Mouse (Mus musculus) limb, embryonic 14.5 days (tissue): ENCODE results near the gene Elovl1. TPM values are rescaled to one million over a fixed set of nuclear protein-coding genes. Genes with fewer than 3 reads are reported as not detected.
A peak's percentile ranks its signal among the peaks of the same experiment; 100 is the strongest.

Experiments
- ATAC-seq: fragments of 200-750 bp; cut with Nextera tagmentation; 2 replicates; pipeline ENCODE4 v1.8.0; 2017; ENCODE audit warnings: low read depth, moderate number of reproducible peaks, moderate TSS enrichment; ENCODE audit not compliant: low FRiP score
- DNase-seq: peaks from one replicate; pipeline ENCODE4 v3.0.0-alpha.2; 2015; ENCODE audit warnings: low spot score
- H3K27ac ChIP-seq: fragments of 300-500 bp; sonication (generic); replicated peaks from 2 replicates; pipeline ENCODE4 v1.5.1; 2014; ENCODE audit warnings: low read depth, mild to moderate bottlenecking, low read length, moderate library complexity, mixed read lengths
- H3K27me3 ChIP-seq: fragments of 300-500 bp; sonication (generic); 2 replicates; pipeline ENCODE4 v1.6.1; 2014; ENCODE audit warnings: low read length, mixed read lengths; ENCODE audit not compliant: control insufficient read depth, insufficient read depth
- H3K36me3 ChIP-seq: fragments of 300-500 bp; sonication (generic); 2 replicates; pipeline ENCODE4 v1.6.1; 2014; ENCODE audit warnings: mild to moderate bottlenecking, low read length, moderate library complexity, mixed read lengths; ENCODE audit not compliant: control insufficient read depth, insufficient read depth
- H3K4me1 ChIP-seq: fragments of 300-500 bp; sonication (generic); 2 replicates; pipeline ENCODE4 v1.6.1; 2014; ENCODE audit warnings: antibody characterized with exemption, low read length, mixed read lengths; ENCODE audit not compliant: control insufficient read depth, insufficient read depth
- H3K4me2 ChIP-seq: fragments of 300-500 bp; sonication (generic); replicated peaks from 2 replicates; pipeline ENCODE4 v1.6.1; 2014; ENCODE audit warnings: low read depth, mild to moderate bottlenecking, low read length, moderate library complexity; ENCODE audit not compliant: severe bottlenecking
- H3K4me3 ChIP-seq: fragments of 300-500 bp; sonication (generic); replicated peaks from 2 replicates; pipeline ENCODE4 v1.5.1; 2014; ENCODE audit warnings: low read length
- H3K9ac ChIP-seq: fragments of 300-500 bp; sonication (generic); 2 replicates; pipeline ENCODE4 v1.6.1; 2014; ENCODE audit warnings: mild to moderate bottlenecking, low read depth, low read length, moderate library complexity; ENCODE audit not compliant: severe bottlenecking
- H3K9me3 ChIP-seq: fragments of 300-500 bp; sonication (generic); 2 replicates; pipeline ENCODE4 v1.6.1; 2016; ENCODE audit warnings: low read length; ENCODE audit not compliant: control insufficient read depth
- POLR2A ChIP-seq: fragments of 200-500 bp; IDR thresholded peaks from 2 replicates; pipeline ENCODE4 v1.8.0; 2012; ENCODE audit warnings: inconsistent platforms, mild to moderate bottlenecking, moderate library complexity, borderline replicate concordance; ENCODE audit not compliant: insufficient read depth, insufficient read length; ENCODE audit errors: extremely low read depth
- WGBS: fragments of 180-500 bp; shearing (Covaris S2); extraction: QIAGEN DNeasy Blood & Tissue Kit; methylation state at CpG from one replicate; pipeline ENCODE4 v1.1.7; 2014; 5-methylcytosine and 5-hydroxymethylcytosine counted together
- polyA plus RNA-seq, 2 experiments: library from polyadenylated mRNA; depleted of rRNA in 1 of 2; stranded (reverse) in 1 of 2; unstranded in 1 of 2; fragments of >200 nt; fragmentation: Nextera tagmentation in 1 of 2; extraction: Ambion mirVana in 1 of 2; gene quantifications; 2 replicates each; pipeline versions ENCODE4 v1.2.1 to v1.2.3; 2012 to 2014

The Elovl1 gene
- polyA plus RNA-seq, 2 experiments = 135 to 147 TPM

DNA sequence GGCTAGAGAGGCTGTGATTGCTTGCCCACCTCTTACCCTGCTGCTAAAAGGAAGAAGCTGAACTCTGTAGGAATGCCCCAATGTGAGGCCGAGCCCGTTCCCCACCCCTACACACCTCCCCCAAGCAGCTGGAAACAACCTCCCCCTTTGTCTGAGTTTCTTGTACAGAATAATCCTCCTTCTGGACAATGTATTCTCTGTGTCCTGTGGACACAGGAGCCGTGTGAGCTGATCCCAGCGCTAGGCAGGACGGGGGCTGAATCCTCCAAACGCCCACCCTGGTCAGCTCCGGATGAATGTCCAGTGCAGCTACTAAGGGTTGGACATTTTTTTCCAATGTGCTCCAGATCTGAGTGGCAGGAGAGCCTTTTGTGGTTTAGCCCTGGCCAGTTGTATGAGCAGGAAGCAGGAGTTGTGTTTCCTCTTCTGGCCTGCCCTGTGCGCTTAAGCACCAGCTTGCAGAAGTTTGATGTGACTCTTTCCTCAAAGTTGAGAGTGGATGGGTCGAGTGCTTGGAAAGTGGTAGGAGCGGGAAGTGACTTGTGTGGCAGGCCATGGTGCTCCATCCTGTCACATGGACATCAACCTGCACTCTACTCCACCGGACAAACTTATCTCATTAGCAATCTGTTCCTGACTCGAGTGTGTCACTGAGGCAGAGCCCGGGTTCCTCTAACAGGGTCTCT lies 10.6 kb upstream of the Elovl1 start:
- Histone ChIP-seq H3K9ac (no peak overlapping the region), H3K36me3 (peaks cover 76% of the 10 kb centered on the region), H3K4me2 (no peak overlapping the region), H3K4me1 (no peaks in the 10 kb centered on the region), H3K9me3 (no peaks in the 10 kb centered on the region), H3K4me3 (no peak overlapping the region), H3K27me3 (no peaks in the 10 kb centered on the region), H3K27ac (no peak overlapping the region)
- ATAC-seq (no peak), DNase-seq (no peak)
- WGBS = 92% methylated on average over 13 of the region's 13 CpGs
- no peak for TF ChIP-seq POLR2A

DNA sequence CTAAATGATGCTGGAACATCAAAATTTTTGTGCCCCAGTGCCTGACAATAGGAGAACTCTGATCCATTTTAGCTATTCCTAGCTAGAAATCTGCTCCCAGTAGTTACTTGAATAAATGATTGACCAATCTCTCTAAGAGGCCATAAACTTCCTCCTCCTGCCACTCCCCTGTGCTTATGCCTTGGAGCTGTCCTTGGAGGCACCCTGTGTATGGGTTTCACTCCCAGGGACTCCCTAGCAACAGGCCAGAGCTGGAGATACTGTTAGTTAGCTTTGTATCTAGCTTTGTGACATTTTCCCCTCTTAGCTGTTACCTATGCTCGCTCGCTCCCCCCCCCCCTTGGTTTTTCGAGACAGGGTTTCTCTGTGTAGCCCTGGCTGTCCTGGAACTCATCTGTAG lies 6.5 kb upstream of the Elovl1 start:
- Histone ChIP-seq H3K36me3 (peaks cover 39% of the 10 kb centered on the region), H3K27me3 (no peaks in the 10 kb centered on the region)

DNA sequence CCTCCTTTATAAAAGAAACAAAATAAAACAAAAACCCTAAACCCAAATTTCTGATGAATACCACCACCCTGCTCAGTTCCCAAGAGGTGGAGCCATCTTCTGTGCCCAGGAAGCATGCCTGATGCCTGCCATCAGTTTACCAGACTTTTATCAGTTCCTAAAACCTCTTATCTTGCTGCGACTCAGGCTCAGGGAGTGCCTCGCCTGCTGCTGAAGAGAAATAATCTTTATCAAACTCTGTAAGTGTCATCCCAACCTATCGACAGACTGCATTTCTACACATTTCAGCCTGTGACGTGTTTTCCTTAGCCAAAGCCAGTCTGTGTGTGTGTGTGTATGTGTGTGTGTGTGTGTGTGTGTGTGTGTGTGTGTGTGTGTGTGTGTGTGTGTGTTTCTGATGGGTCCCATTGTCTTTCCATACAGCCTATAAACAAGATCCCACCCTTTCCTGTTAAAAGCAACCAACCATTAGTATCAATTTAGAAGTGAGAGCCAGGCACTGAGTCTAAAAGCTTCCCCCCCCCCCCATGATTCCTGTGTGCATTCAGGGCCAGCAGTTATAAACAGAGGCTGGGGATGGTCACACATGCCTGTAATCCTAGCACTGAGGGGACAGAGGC lies 3.2 kb upstream of the Elovl1 start:
- peaks cover 16% of the 10 kb centered on the region for H3K36me3 ChIP-seq
- WGBS = 82% methylated on average over 4 of the region's 4 CpGs
- no peaks in the 10 kb centered on the region for H3K9me3 ChIP-seq
- no peak for DNase-seq
- H3K4me3 ChIP-seq = no peak overlapping the region
- H3K27me3 ChIP-seq = no peaks in the 10 kb centered on the region
- H3K9ac ChIP-seq = no peak overlapping the region
- H3K27ac ChIP-seq = no peak overlapping the region
- TF ChIP-seq POLR2A = no peak
- no peak overlapping the region for H3K4me2 ChIP-seq
- peaks cover 16% of the 10 kb centered on the region for H3K4me1 ChIP-seq
- ATAC-seq = no peak

More for the DNA sequence above, 6.5 kb upstream of the Elovl1 start:
- no peaks in the 10 kb centered on the region for H3K9me3 ChIP-seq
- H3K4me2 ChIP-seq = no peak overlapping the region
- H3K4me3 ChIP-seq = no peak overlapping the region
- no peaks in the 10 kb centered on the region for H3K4me1 ChIP-seq
- ATAC-seq = no peak
- H3K9ac ChIP-seq = no peak overlapping the region
- no peak for DNase-seq
- WGBS = 95% methylated on average over 3 of the region's 3 CpGs
- H3K27ac ChIP-seq = no peak overlapping the region
- TF ChIP-seq POLR2A = no peak

- H3K27ac ChIP-seq = no peak overlapping the region
- peaks cover 21% of the 10 kb centered on the region for H3K4me1 ChIP-seq
- TF ChIP-seq POLR2A = no peak
- no peak overlapping the region for H3K9ac ChIP-seq
- no peaks in the 10 kb centered on the region for H3K27me3 ChIP-seq
- no peaks in the 10 kb centered on the region for H3K9me3 ChIP-seq
- H3K36me3 ChIP-seq = peaks cover 9% of the 10 kb centered on the region
- WGBS = 90% methylated on average over 1 of the region's 1 CpGs
- H3K4me3 ChIP-seq = no peak overlapping the region
- H3K4me2 ChIP-seq = no peak overlapping the region
- ATAC-seq = no peak
- DNase-seq = no peak
These were observed 2.5 kb upstream of the Elovl1 start for GRCm38 (mm10) chr4:118425374-118425773.

DNA sequence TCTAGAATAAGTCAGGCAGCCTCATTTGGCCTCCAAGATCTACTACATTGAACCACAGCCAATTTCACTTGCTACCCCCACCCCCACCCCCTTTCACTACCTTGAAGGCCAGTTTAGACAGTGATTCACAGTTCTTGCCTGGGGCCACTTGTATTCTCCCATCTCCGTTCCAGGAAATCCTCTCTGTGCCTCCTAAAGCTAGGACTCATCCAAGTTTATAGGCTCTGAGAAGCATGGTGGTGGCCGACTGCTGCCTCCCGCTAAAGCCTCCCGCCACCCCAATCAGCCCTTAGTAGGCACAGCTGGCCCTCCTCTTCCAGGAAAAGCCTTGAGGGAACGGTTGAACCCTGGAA lies 502 bp upstream of the Elovl1 start:
- peaks cover 24% of the 10 kb centered on the region for H3K36me3 ChIP-seq
- no peak for TF ChIP-seq POLR2A
- WGBS = 4% methylated on average over 5 of the region's 5 CpGs

More for the DNA sequence above, 502 bp upstream of the Elovl1 start:
- Histone ChIP-seq H3K9ac (peak overlapping the region; percentile 69), H3K27ac (peak overlapping the region; percentile 68), H3K4me1 (peaks cover 21% of the 10 kb centered on the region), H3K4me2 (peak overlapping the region; percentile 90), H3K9me3 (no peaks in the 10 kb centered on the region), H3K27me3 (no peaks in the 10 kb centered on the region), H3K4me3 (peak overlapping the region; percentile 66)
- DNase-seq (no peak), ATAC-seq (peak; percentile 32)
